Mouse (Mus musculus) hindbrain, embryonic 11.5 days (tissue): ENCODE measurements at regions not wholly inside any gene's neighbourhood (a gene's known extent, or its start where the extent isn't known, plus 50 kb on each side); places are given as distances from the start of the nearest gene placed in this dataset.
A peak's percentile ranks its signal among the peaks of the same experiment; 100 is the strongest.

Experiments used
- ATAC-seq: fragments of 200-750 bp; cut with Nextera tagmentation; 2 replicates; pipeline ENCODE4 v1.8.0; 2017; ENCODE audit warnings: mild to moderate bottlenecking, moderate TSS enrichment, moderate library complexity; ENCODE audit not compliant: low FRiP score
- DNase-seq: peaks from one replicate; pipeline ENCODE4 v3.0.0-alpha.2; 2015; ENCODE audit warnings: low spot score
- H3K27ac ChIP-seq: fragments of 300-500 bp; sonication (generic); 2 replicates; pipeline ENCODE4 v1.5.1; 2014; ENCODE audit warnings: mild to moderate bottlenecking, low read depth, low read length
- H3K27me3 ChIP-seq: fragments of 300-500 bp; sonication (generic); 2 replicates; pipeline ENCODE4 v1.6.1; 2014; ENCODE audit warnings: mild to moderate bottlenecking, low read length, moderate library complexity, mixed read lengths; ENCODE audit not compliant: control insufficient read depth, insufficient read depth
- H3K36me3 ChIP-seq: fragments of 300-500 bp; sonication (generic); 2 replicates; pipeline ENCODE4 v1.6.1; 2014; ENCODE audit warnings: mild to moderate bottlenecking, low read length, moderate library complexity, mixed read lengths; ENCODE audit not compliant: control insufficient read depth, insufficient read depth
- H3K4me1 ChIP-seq: fragments of 300-500 bp; sonication (generic); replicated peaks from 2 replicates; pipeline ENCODE4 v1.6.1; 2014; ENCODE audit warnings: low read length, mixed read lengths; ENCODE audit not compliant: control insufficient read depth, insufficient read depth
- H3K4me2 ChIP-seq: fragments of 300-500 bp; sonication (generic); replicated peaks from 2 replicates; pipeline ENCODE4 v1.6.1; 2014; ENCODE audit warnings: mild to moderate bottlenecking, low read depth, low read length
- H3K4me3 ChIP-seq: fragments of 300-500 bp; sonication (generic); 2 replicates; pipeline ENCODE4 v1.5.1; 2014; ENCODE audit warnings: low read depth, low read length
- H3K9ac ChIP-seq: fragments of 300-500 bp; sonication (generic); 2 replicates; pipeline ENCODE4 v1.6.1; 2014; ENCODE audit warnings: low read depth, low read length
- H3K9me3 ChIP-seq: fragments of 300-500 bp; sonication (generic); 2 replicates; pipeline ENCODE4 v1.6.1; 2016; ENCODE audit warnings: low read length; ENCODE audit not compliant: control insufficient read depth
- WGBS: fragments of 180-500 bp; shearing (Covaris S2); extraction: QIAGEN DNeasy Blood & Tissue Kit; methylation state at CpG from one replicate; pipeline ENCODE4 v1.1.7; 2014; 5-methylcytosine and 5-hydroxymethylcytosine counted together

DNA sequence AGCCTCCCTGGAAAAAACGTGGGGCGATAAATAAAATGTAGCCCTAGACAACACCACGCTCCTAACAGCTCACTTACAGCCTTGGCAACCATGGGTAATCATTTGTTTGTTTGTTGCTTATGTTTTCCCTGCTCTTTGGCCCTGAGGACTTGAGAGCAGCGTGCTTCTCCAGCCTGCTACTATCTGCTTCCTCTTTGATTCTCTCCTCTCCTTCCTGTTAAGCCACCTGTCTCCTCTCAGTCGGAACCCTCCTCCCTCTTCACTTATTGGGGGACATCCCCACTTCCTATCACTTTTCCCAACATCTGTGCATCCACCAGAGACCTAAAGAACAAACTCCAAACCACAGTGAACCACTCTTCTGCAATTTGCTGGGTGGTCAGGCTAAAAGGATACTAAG is 362.5 kb upstream of the Smim15 start:
- H3K9me3 ChIP-seq = no peaks in the 10 kb centered on the region
- ATAC-seq (no peak), DNase-seq (no peak)
- no peak overlapping the region for H3K27ac ChIP-seq
- no peaks in the 10 kb centered on the region for H3K36me3 ChIP-seq
- H3K4me2 ChIP-seq = no peak overlapping the region
- no peaks in the 10 kb centered on the region for H3K27me3 ChIP-seq
- WGBS = 78% methylated on average over 5 of the region's 5 CpGs
- H3K4me1 ChIP-seq = no peaks in the 10 kb centered on the region; the same call in 1 of the 2 replicates
- no peak overlapping the region for H3K9ac ChIP-seq
- H3K4me3 ChIP-seq = no peak overlapping the region

DNA sequence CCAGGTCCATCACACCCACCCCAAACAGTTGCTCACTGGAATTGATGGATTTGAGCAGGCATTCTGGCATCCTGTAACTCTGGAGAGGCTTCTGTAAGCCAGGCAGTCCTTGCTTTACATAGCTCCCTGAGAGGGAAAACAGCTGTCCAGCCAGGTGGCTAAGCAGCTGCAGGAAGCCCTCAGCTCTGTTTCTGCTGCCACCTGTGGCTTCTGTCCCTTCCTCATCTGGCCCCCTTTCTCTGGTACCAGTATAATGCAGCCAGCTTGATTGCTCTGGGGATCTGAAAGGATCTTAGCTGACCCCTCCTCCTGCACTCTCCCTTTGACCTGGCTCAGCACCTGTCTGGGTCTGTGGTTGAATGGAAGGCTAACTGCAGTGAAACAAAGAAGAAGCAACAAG is 365.4 kb upstream of the Smim15 start:
- Histone ChIP-seq H3K9me3 (no peaks in the 10 kb centered on the region), H3K36me3 (no peaks in the 10 kb centered on the region), H3K4me3 (no peak overlapping the region), H3K27me3 (no peaks in the 10 kb centered on the region), H3K27ac (no peak overlapping the region), H3K9ac (no peak overlapping the region), H3K4me2 (no peak overlapping the region), H3K4me1 (no peaks in the 10 kb centered on the region)
- no peak for ATAC-seq
- DNase-seq = no peak

DNA sequence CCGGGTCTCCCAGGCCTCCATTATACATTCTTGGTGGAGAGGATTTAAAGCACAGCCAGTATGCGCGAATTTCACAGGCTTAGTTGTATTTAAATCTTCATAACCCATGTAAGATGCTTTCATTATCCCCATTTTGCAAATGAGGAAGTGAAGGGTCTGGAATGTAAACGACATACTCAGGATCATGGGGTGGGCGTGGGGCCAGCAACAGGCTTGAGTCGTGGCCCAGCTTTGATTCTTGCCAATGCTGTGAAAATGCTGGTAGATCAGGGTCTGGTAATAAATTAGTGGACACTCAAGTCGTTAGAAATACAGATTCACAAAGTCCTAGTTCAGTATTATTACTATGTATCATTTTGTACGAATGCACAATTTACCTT is 367.2 kb upstream of the Smim15 start:
- no peaks in the 10 kb centered on the region for H3K9me3 ChIP-seq
- H3K4me3 ChIP-seq = no peak overlapping the region
- WGBS = 68% methylated on average over 8 of the region's 8 CpGs
- no peak overlapping the region for H3K27ac ChIP-seq
- no peaks in the 10 kb centered on the region for H3K27me3 ChIP-seq
- no peaks in the 10 kb centered on the region for H3K36me3 ChIP-seq
- no peaks in the 10 kb centered on the region for H3K4me1 ChIP-seq
- H3K9ac ChIP-seq = no peak overlapping the region
- H3K4me2 ChIP-seq = no peak overlapping the region
- no peak for DNase-seq
- no peak for ATAC-seq

DNA sequence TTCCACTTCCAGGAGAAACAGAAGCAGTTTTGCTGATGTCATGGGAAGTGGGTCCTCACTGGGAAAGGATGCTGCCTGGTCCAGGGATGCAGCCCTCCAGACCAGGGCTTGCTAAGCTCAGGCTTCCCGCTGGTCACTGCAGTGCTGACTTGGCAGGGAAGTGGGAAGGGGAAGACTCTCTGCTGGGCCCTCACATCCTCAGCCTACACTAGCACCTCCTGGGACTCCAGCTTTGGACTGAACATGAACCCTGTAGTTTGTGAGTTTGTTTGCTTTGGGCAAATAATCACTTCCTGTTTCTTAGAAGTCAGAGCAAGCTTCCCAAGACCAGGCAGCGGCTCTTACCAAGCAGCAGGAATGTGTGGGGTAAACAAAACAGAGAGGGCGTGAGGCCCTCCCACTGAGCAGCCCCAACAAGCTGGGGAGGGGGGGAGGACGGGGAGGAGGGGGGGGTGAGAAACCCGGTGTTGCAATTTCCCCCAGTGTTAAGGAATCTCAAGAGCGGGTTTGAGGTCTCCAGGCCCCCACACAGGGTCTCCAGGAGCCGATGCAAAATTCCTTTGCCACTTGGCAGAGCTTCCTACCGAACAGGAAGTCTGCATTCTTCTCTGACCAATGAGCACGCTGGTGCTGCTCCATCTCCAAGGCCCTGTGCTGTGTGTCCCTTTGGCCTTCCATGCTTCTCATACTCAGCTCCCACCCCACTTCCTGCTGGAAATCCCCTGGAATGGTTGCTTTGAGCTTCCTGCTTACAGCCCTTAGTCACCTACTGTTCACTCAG is 367.7 kb upstream of the Smim15 start:
- Histone ChIP-seq H3K4me3 (no peak overlapping the region), H3K4me2 (no peak overlapping the region), H3K9me3 (no peaks in the 10 kb centered on the region), H3K27ac (no peak overlapping the region), H3K4me1 (no peaks in the 10 kb centered on the region), H3K27me3 (no peaks in the 10 kb centered on the region), H3K9ac (no peak overlapping the region), H3K36me3 (no peaks in the 10 kb centered on the region)
- WGBS = 21% methylated on average over 8 of the region's 9 CpGs
- ATAC-seq (peak; percentile 59), DNase-seq (peak; percentile 37)

DNA sequence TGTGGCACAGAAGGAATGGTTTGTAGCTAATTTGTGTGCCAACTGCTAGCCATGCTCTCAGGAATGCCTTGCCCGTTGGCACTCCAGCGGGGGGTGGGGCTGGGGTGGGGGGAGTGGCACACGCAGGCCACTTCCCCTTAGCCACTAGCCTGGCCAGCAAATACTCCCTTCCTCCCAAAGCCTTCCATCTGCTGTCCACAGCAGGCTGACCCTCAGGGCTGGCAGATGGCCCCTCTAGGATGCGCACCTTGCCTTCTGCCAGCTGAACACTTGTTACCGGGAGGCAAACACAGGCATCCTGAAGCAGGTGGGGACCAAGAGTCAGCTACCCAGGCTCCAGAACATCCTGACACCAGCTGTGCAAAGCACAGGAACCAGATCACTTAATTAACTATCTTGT is 372.1 kb upstream of the Smim15 start:
- ATAC-seq (no peak), DNase-seq (no peak)
- Histone ChIP-seq H3K27ac (no peak overlapping the region), H3K36me3 (no peaks in the 10 kb centered on the region), H3K4me2 (no peak overlapping the region), H3K4me1 (no peaks in the 10 kb centered on the region), H3K9ac (no peak overlapping the region), H3K9me3 (no peaks in the 10 kb centered on the region), H3K4me3 (no peak overlapping the region), H3K27me3 (no peaks in the 10 kb centered on the region)
- 73% methylated on average over 5 of the region's 5 CpGs for WGBS

DNA sequence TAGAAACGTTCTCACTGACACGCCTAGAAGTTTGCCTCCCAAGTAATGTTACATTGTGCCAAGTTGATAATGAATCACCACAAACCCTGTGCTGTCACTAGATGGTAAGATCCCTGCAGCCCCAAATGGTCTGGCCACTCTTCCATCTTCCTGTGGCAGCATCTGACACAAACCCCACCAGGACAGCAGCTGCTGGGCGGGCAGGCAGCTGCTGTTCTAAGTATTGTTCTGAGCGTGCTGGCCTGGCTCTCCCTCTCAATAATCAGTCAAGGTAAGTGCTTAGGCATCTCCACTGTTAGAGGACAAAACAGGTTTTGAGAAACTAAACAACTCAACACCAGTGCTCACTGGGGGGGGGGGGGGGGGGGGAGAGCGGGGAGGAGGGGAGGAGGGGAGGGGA is 375.7 kb upstream of the Smim15 start:
- ATAC-seq (peak; percentile 48; the same call in 1 of the 2 replicates), DNase-seq (no peak)
- Histone ChIP-seq H3K36me3 (no peaks in the 10 kb centered on the region), H3K4me3 (no peak overlapping the region), H3K9ac (no peak overlapping the region), H3K4me2 (no peak overlapping the region), H3K4me1 (peaks cover 4% of the 10 kb centered on the region; the same call in 1 of the 2 replicates), H3K27ac (no peak overlapping the region), H3K9me3 (no peaks in the 10 kb centered on the region), H3K27me3 (no peaks in the 10 kb centered on the region)
- WGBS = 42% methylated on average over 4 of the region's 5 CpGs

DNA sequence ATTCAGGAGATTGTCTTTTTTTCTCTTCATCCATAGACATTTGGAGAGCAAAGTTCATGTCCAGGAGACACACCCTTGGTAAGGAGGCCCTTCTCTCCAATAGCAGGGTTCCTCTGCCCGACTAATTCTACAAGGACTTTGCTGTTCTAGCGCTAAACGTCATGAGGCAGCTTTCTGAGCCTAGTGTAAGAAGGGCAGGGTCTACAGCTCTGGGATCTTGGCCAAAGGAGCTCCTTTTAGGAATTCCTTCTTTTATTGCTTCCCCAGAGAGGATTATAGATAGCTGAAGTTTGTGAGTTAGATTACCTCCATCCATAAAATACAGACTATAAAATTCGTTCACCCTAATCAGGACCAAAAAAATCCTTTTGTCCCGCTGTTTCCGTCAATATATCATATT is 378.5 kb upstream of the Smim15 start:
- H3K9me3 ChIP-seq = no peaks in the 10 kb centered on the region
- WGBS = 88% methylated on average over 6 of the region's 6 CpGs
- H3K4me3 ChIP-seq = no peak overlapping the region
- H3K4me2 ChIP-seq = no peak overlapping the region
- peaks cover 4% of the 10 kb centered on the region for H3K4me1 ChIP-seq
- no peaks in the 10 kb centered on the region for H3K27me3 ChIP-seq
- no peaks in the 10 kb centered on the region for H3K36me3 ChIP-seq
- no peak for DNase-seq
- no peak overlapping the region for H3K9ac ChIP-seq
- no peak for ATAC-seq
- H3K27ac ChIP-seq = no peak overlapping the region

DNA sequence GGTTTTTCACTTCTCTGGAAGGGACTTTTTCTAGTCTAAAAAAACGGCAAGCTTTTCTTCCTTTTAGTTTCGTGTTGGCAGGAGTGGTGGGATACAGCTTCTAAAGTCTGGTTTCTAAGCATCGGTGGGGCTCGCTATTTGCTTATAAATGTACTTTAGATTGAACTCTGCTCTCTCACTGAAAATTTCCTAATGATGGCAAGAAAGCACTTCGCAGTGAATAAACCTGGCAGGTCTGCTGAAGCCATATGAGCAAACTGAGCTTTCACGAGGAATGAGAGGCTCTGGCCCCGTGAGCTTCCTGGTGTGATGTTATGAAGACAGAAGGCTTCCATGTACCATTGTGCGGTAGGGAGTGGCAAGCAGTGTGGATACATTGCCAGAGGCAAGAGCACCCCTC is 380.0 kb upstream of the Smim15 start:
- no peak overlapping the region; the same call in 1 of the 2 replicates for H3K9ac ChIP-seq
- no peaks in the 10 kb centered on the region for H3K9me3 ChIP-seq
- peak overlapping the region; percentile 65 for H3K27ac ChIP-seq
- H3K4me2 ChIP-seq = peak overlapping the region; percentile 21
- no peaks in the 10 kb centered on the region for H3K27me3 ChIP-seq
- ATAC-seq (no peak), DNase-seq (no peak)
- WGBS = 38% methylated on average over 8 of the region's 8 CpGs
- H3K4me1 ChIP-seq = peaks cover 4% of the 10 kb centered on the region
- H3K36me3 ChIP-seq = no peaks in the 10 kb centered on the region
- H3K4me3 ChIP-seq = no peak overlapping the region

DNA sequence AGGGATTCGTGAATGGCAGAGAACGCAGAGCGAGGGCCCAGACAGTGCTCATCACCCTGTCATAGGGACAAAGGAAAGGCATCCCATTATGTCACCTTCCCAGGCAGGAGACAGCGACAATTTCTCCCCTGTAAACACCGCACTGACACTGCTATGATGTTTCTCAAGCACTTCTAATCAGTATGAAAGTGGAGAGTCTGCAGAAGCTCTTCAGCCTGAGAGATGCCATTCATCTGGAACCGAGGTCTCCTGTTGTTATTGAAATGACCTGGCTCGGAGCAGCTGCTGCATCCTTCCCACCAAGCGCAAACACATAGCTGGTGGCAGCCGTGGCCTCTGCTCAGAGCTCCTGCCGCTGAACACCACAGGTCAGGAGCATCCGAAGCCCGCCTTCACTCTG is 380.5 kb upstream of the Smim15 start:
- Histone ChIP-seq H3K4me3 (no peak overlapping the region), H3K27ac (peak overlapping the region; percentile 65), H3K27me3 (no peaks in the 10 kb centered on the region), H3K36me3 (no peaks in the 10 kb centered on the region), H3K4me1 (peaks cover 4% of the 10 kb centered on the region), H3K9me3 (no peaks in the 10 kb centered on the region), H3K9ac (no peak overlapping the region; the same call in 1 of the 2 replicates), H3K4me2 (peak overlapping the region; percentile 21)
- DNase-seq (peak; percentile 56), ATAC-seq (peak; percentile 73)
- WGBS = 6% methylated on average over 12 of the region's 12 CpGs
